ENCODE assay signal across 30 mouse cellular contexts in genomic region chr19:9998063-9998416, GRCm38 (mm10).
"Had no signal": no experiment of that assay in that cellular context is flagged by ENCODE, and none has a peak within 500 bp of the region (broad histone marks: within the 10 kb centered on the region; RNA-seq: fewer than 3 reads in every experiment).

No protein-coding gene starts in this region.

- H3K4me2 ChIP-seq: limb, embryonic 12.5 days; limb, embryonic 13.5 days; limb, embryonic 15.5 days; liver, embryonic 11.5 days; liver, embryonic 12.5 days; liver, embryonic 13.5 days; liver, embryonic 15.5 days; lung, embryonic 14.5 days; lung, embryonic 15.5 days; midbrain, embryonic 12.5 days; midbrain, embryonic 13.5 days; midbrain, embryonic 15.5 days had no signal

- H3K9ac ChIP-seq: limb, embryonic 12.5 days; limb, embryonic 13.5 days; limb, embryonic 15.5 days; liver, embryonic 12.5 days; liver, embryonic 13.5 days; liver, embryonic 14.5 days; liver, embryonic 15.5 days; liver, postnatal 0 days; lung, embryonic 14.5 days; lung, embryonic 15.5 days; midbrain, embryonic 12.5 days; midbrain, embryonic 13.5 days; midbrain, embryonic 15.5 days had no signal

- DNase-seq: left cerebral cortex, postnatal 4 days; liver; liver, embryonic 13.5 days; liver, postnatal 0 days; lung, adult 18-20 months; lung, adult 2 months; lung, embryonic 14.5 days; lung, postnatal 10 days; lung, postnatal 14 days; lung, postnatal 36 days; lung, postnatal 4 days; midbrain, embryonic 14.5 days had no signal

- ATAC-seq: liver, embryonic 12.5 days; liver, postnatal 0 days; lung, postnatal 0 days; midbrain, embryonic 13.5 days; midbrain, embryonic 15.5 days had no signal

- H3K27ac ChIP-seq: left cerebral cortex, adult 2 months; limb, embryonic 10.5 days; limb, embryonic 12.5 days; limb, embryonic 13.5 days; limb, embryonic 15.5 days; liver, embryonic 12.5 days; liver, embryonic 13.5 days; liver, embryonic 14.5 days; liver, embryonic 15.5 days; lung, embryonic 15.5 days; macrophage; midbrain, embryonic 10.5 days; midbrain, embryonic 12.5 days; midbrain, embryonic 13.5 days; midbrain, embryonic 15.5 days had no signal

- H3K9me3 ChIP-seq: limb, embryonic 13.5 days; limb, embryonic 15.5 days; liver, embryonic 13.5 days; lung, embryonic 15.5 days; midbrain, embryonic 12.5 days; midbrain, embryonic 13.5 days; midbrain, embryonic 15.5 days had no signal

- H3K4me3 ChIP-seq: left cerebral cortex, adult 2 months; limb, embryonic 10.5 days; limb, embryonic 12.5 days; limb, embryonic 13.5 days; limb, embryonic 15.5 days; liver, embryonic 12.5 days; liver, embryonic 13.5 days; liver, embryonic 15.5 days; lung, embryonic 15.5 days; megakaryocyte, embryonic 14.5 days; midbrain, embryonic 10.5 days; midbrain, embryonic 12.5 days; midbrain, embryonic 13.5 days; midbrain, embryonic 15.5 days; myocyte had no signal

- H3K36me3 ChIP-seq: limb, embryonic 10.5 days; limb, embryonic 12.5 days; limb, embryonic 13.5 days; limb, embryonic 15.5 days; liver, embryonic 12.5 days; liver, embryonic 13.5 days; liver, embryonic 15.5 days; lung, embryonic 15.5 days; midbrain, embryonic 10.5 days; midbrain, embryonic 12.5 days; midbrain, embryonic 13.5 days; midbrain, embryonic 15.5 days had no signal

- H3K27me3 ChIP-seq: limb, embryonic 12.5 days; limb, embryonic 13.5 days; limb, embryonic 15.5 days; lung, embryonic 15.5 days; midbrain, embryonic 12.5 days; midbrain, embryonic 13.5 days; midbrain, embryonic 15.5 days had no signal
